Mouse (Mus musculus): ENCODE measurements around the gene Slc8a3. TPM values are rescaled to one million over a fixed set of nuclear protein-coding genes. Genes with fewer than 3 reads are reported as not detected.

The Slc8a3 gene
- polyA plus RNA-seq, 1 experiment = 0.05 TPM

- no peaks in the 10 kb centered on the region for H3K36me3 ChIP-seq (ENCODE audit: control insufficient read depth, insufficient read depth)
- peaks cover 11% of the 10 kb centered on the region for H3K27me3 ChIP-seq (ENCODE audit: control insufficient read depth, insufficient read depth, insufficient read length)
- no peak overlapping the region for H3ac ChIP-seq (ENCODE audit: control insufficient read depth, insufficient read length)
- H3K4me2 ChIP-seq (ENCODE audit: low read depth) = no peak overlapping the region
- H3K4me3 ChIP-seq = no peak overlapping the region
- no peaks in the 10 kb centered on the region for H3K79me2 ChIP-seq (ENCODE audit: control insufficient read depth, insufficient read depth)
- TF ChIP-seq TCF12 (IDR thresholded peaks at IDR 0.05; ENCODE audit: insufficient read depth, poor library complexity, severe bottlenecking) (no peak), REST (IDR thresholded peaks at IDR 0.05; ENCODE audit: insufficient read depth, insufficient read length) (no peak), SRF (IDR thresholded peaks at IDR 0.05; ENCODE audit: control insufficient read depth, insufficient read length, low read depth) (no peak), USF1 (IDR thresholded peaks at IDR 0.05; ENCODE audit: low read depth) (no peak), MAX (IDR thresholded peaks at IDR 0.05; ENCODE audit: low read depth) (no peak), TCF3 (IDR thresholded peaks at IDR 0.05; ENCODE audit: insufficient read length, low read depth) (no peak), E2F4 (IDR thresholded peaks at IDR 0.05; ENCODE audit: insufficient read depth) (no peak), POLR2A (IDR thresholded peaks at IDR 0.05; ENCODE audit: insufficient read length, low read depth) (no peak), MYOG (IDR thresholded peaks at IDR 0.05; ENCODE audit: control insufficient read depth in 1 of 3, insufficient read depth in 1 of 3, insufficient read length in 2 of 3, low read depth in 2 of 3) (no peak), CEBPB (IDR thresholded peaks at IDR 0.05; ENCODE audit: insufficient read depth, poor library complexity, severe bottlenecking) (no peak), POLR2AphosphoS2 (IDR thresholded peaks at IDR 0.05; ENCODE audit: insufficient read length, low read depth) (no peak), MYOD1 (IDR thresholded peaks at IDR 0.05; ENCODE audit: control insufficient read depth in 1 of 3, insufficient read length in 2 of 3, low read depth in 2 of 3) (no peak)
Measured at GRCm38 (mm10) chr12:81224843-81225242, 108.1 kb downstream of the Slc8a3 start.

DNA sequence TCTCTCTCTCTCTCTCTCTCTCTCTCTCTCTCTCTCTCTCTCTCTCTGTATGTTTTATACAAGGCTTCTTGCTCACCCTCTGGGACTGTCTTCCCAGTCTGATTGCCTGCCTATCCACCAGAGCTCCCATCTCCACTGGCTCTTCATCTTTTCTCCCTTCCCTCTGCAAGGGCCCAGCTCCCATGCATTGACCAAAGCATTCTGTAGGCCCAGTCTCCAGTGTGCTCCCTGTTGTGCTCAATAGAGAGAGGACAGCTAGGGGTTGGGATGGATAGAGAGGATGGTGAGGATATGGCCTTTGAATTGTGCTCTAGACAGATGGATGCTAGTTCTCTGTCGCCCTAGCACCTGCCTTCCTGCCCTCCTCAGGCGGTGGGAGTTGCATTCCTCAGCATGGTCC is 109.7 kb downstream of the Slc8a3 start:
- Histone ChIP-seq H3K4me3 (no peak overlapping the region), H3ac (ENCODE audit: control insufficient read depth, insufficient read length) (no peak overlapping the region), H3K36me3 (ENCODE audit: control insufficient read depth, insufficient read depth) (no peaks in the 10 kb centered on the region), H3K4me2 (ENCODE audit: low read depth) (no peak overlapping the region), H3K79me2 (ENCODE audit: control insufficient read depth, insufficient read depth) (no peaks in the 10 kb centered on the region), H3K27me3 (ENCODE audit: control insufficient read depth, insufficient read depth, insufficient read length) (peaks cover 11% of the 10 kb centered on the region)
- TF ChIP-seq POLR2AphosphoS2 (IDR thresholded peaks at IDR 0.05; ENCODE audit: insufficient read length, low read depth) (no peak), E2F4 (IDR thresholded peaks at IDR 0.05; ENCODE audit: insufficient read depth) (no peak), TCF3 (IDR thresholded peaks at IDR 0.05; ENCODE audit: insufficient read length, low read depth) (no peak), MYOD1 (IDR thresholded peaks at IDR 0.05; ENCODE audit: control insufficient read depth in 1 of 3, insufficient read length in 2 of 3, low read depth in 2 of 3) (no peak), TCF12 (IDR thresholded peaks at IDR 0.05; ENCODE audit: insufficient read depth, poor library complexity, severe bottlenecking) (no peak), USF1 (IDR thresholded peaks at IDR 0.05; ENCODE audit: low read depth) (no peak), MAX (IDR thresholded peaks at IDR 0.05; ENCODE audit: low read depth) (no peak)

DNA sequence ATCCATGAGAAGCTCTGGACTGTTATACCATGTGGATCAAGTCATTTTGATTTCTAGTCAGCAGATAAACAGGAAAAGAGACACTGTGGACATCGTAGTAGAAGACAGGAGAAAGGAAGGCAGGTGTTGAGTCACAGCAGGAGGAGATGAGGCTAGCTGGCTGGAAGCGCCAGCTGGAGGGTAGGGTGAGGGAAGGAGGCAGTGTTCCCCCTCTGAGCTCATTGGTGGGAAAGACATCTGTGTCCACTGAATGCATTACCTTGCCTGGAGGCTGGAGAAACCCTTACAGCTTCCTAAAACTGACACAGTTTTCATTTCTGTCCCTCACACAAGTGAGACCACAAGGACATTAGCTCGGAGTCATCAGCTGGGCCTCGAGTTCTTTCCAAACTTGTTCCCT is 113.6 kb downstream of the Slc8a3 start:
- Histone ChIP-seq H3ac (ENCODE audit: control insufficient read depth, insufficient read length) (no peak overlapping the region), H3K4me2 (ENCODE audit: low read depth) (no peak overlapping the region), H3K36me3 (ENCODE audit: control insufficient read depth, insufficient read depth) (no peaks in the 10 kb centered on the region), H3K27me3 (ENCODE audit: control insufficient read depth, insufficient read depth, insufficient read length) (peaks cover 6% of the 10 kb centered on the region), H3K79me2 (ENCODE audit: control insufficient read depth, insufficient read depth) (no peaks in the 10 kb centered on the region), H3K4me3 (no peak overlapping the region)
- TF ChIP-seq E2F4 (IDR thresholded peaks at IDR 0.05; ENCODE audit: insufficient read depth) (no peak), TCF12 (IDR thresholded peaks at IDR 0.05; ENCODE audit: insufficient read depth, poor library complexity, severe bottlenecking) (no peak), TCF3 (IDR thresholded peaks at IDR 0.05; ENCODE audit: insufficient read length, low read depth) (no peak), MAX (IDR thresholded peaks at IDR 0.05; ENCODE audit: low read depth) (no peak), CEBPB (IDR thresholded peaks at IDR 0.05; ENCODE audit: insufficient read depth, poor library complexity, severe bottlenecking) (no peak), REST (IDR thresholded peaks at IDR 0.05; ENCODE audit: insufficient read depth, insufficient read length) (no peak), USF1 (IDR thresholded peaks at IDR 0.05; ENCODE audit: low read depth) (no peak), MYOG (IDR thresholded peaks at IDR 0.05; ENCODE audit: control insufficient read depth in 1 of 3, insufficient read depth in 1 of 3, insufficient read length in 2 of 3, low read depth in 2 of 3) (no peak), SRF (IDR thresholded peaks at IDR 0.05; ENCODE audit: control insufficient read depth, insufficient read length, low read depth) (no peak)

- H3K79me2 ChIP-seq (ENCODE audit: control insufficient read depth, insufficient read depth) = no peaks in the 10 kb centered on the region
- H3K4me3 ChIP-seq = no peak overlapping the region
- TF ChIP-seq MYOG (IDR thresholded peaks at IDR 0.05; ENCODE audit: control insufficient read depth in 1 of 3, insufficient read depth in 1 of 3, insufficient read length in 2 of 3, low read depth in 2 of 3) = no peak
- TF ChIP-seq REST (IDR thresholded peaks at IDR 0.05; ENCODE audit: insufficient read depth, insufficient read length) = no peak
- no peak for TF ChIP-seq MAX (IDR thresholded peaks at IDR 0.05; ENCODE audit: low read depth)
- TF ChIP-seq SRF (IDR thresholded peaks at IDR 0.05; ENCODE audit: control insufficient read depth, insufficient read length, low read depth) = no peak
- no peak for TF ChIP-seq POLR2A (IDR thresholded peaks at IDR 0.05; ENCODE audit: insufficient read length, low read depth)
- no peak for TF ChIP-seq TCF3 (IDR thresholded peaks at IDR 0.05; ENCODE audit: insufficient read length, low read depth)
- no peak for TF ChIP-seq POLR2AphosphoS2 (IDR thresholded peaks at IDR 0.05; ENCODE audit: insufficient read length, low read depth)
- TF ChIP-seq CEBPB (IDR thresholded peaks at IDR 0.05; ENCODE audit: insufficient read depth, poor library complexity, severe bottlenecking) = no peak
- no peak for TF ChIP-seq USF1 (IDR thresholded peaks at IDR 0.05; ENCODE audit: low read depth)
- TF ChIP-seq E2F4 (IDR thresholded peaks at IDR 0.05; ENCODE audit: insufficient read depth) = no peak
- no peak for TF ChIP-seq MYOD1 (IDR thresholded peaks at IDR 0.05; ENCODE audit: control insufficient read depth in 1 of 3, insufficient read length in 2 of 3, low read depth in 2 of 3)
- H3K36me3 ChIP-seq (ENCODE audit: control insufficient read depth, insufficient read depth) = no peaks in the 10 kb centered on the region
- no peaks in the 10 kb centered on the region for H3K27me3 ChIP-seq (ENCODE audit: control insufficient read depth, insufficient read depth, insufficient read length)
- H3K4me2 ChIP-seq (ENCODE audit: low read depth) = no peak overlapping the region
- H3ac ChIP-seq (ENCODE audit: control insufficient read depth, insufficient read length) = no peak overlapping the region
Measured at GRCm38 (mm10) chr12:81208559-81208958, 124.4 kb downstream of the Slc8a3 start.
